Mouse (Mus musculus): ENCODE data around the gene Got2.
"Not testable (repeated sequence)": the region's sequence is repeated elsewhere in the genome, so short reads cannot be mapped to it uniquely, and the experiment has no call there.

Got2 gene

GRCm38 (mm10) chr8:95864851-95865250, 23.5 kb downstream of the Got2 start:
- DNase-seq (ENCODE audit: low spot score): not testable (repeated sequence)

GRCm38 (mm10) chr8:95863761-95864440, 24.4 kb downstream of the Got2 start:
- not testable (repeated sequence) for DNase-seq (ENCODE audit: low spot score)

- DNase-seq (ENCODE audit: low spot score): no peak
Observed at GRCm38 (mm10) chr8:95854174-95854573, 34.2 kb downstream of the Got2 start.

- peak; percentile 83 for DNase-seq (ENCODE audit: low spot score)
Observed at GRCm38 (mm10) chr8:95853102-95853843, 35.1 kb downstream of the Got2 start, which contains the start of gene Slc38a7. Gene Slc38a7 (minus strand): TSS chr8:95853539.

GRCm38 (mm10) chr8:95852290-95852689, 36.1 kb downstream of the Got2 start:
- no peak for DNase-seq (ENCODE audit: low spot score)

- DNase-seq (ENCODE audit: low spot score): no peak
Observed at GRCm38 (mm10) chr8:95850326-95850725, 38.0 kb downstream of the Got2 start.

- DNase-seq (ENCODE audit: low spot score): no peak
Observed at GRCm38 (mm10) chr8:95848734-95849464, 39.4 kb downstream of the Got2 start.

- DNase-seq (ENCODE audit: low spot score): no peak
Observed at GRCm38 (mm10) chr8:95848061-95848551, 40.2 kb downstream of the Got2 start.

- no peak for DNase-seq (ENCODE audit: low spot score)
Observed at GRCm38 (mm10) chr8:95845026-95845425, 43.3 kb downstream of the Got2 start.

- DNase-seq (ENCODE audit: low spot score): no peak
Observed at GRCm38 (mm10) chr8:95843968-95844367, 44.4 kb downstream of the Got2 start.

GRCm38 (mm10) chr8:95841436-95841835, 46.9 kb downstream of the Got2 start:
- DNase-seq (ENCODE audit: low spot score): no peak

GRCm38 (mm10) chr8:95839289-95839688, 49.1 kb downstream of the Got2 start:
- no peak for DNase-seq (ENCODE audit: low spot score)

- no peak for DNase-seq (ENCODE audit: low spot score)
Observed at GRCm38 (mm10) chr8:95837266-95837665, 51.1 kb downstream of the Got2 start.

GRCm38 (mm10) chr8:95835891-95836290, 52.5 kb downstream of the Got2 start:
- no peak for DNase-seq (ENCODE audit: low spot score)

GRCm38 (mm10) chr8:95833435-95833984, 54.8 kb downstream of the Got2 start:
- no peak for DNase-seq (ENCODE audit: low spot score)

GRCm38 (mm10) chr8:95832603-95833434, 55.5 kb downstream of the Got2 start:
- peak; percentile 93 for DNase-seq (ENCODE audit: low spot score)

GRCm38 (mm10) chr8:95830144-95830543, 58.2 kb downstream of the Got2 start:
- no peak for DNase-seq (ENCODE audit: low spot score)

GRCm38 (mm10) chr8:95825162-95825561, 63.2 kb downstream of the Got2 start, which contains the start of gene Sap18b:
Gene Sap18b (plus strand): TSS chr8:95825346.
- not testable (repeated sequence) for DNase-seq (ENCODE audit: low spot score)

GRCm38 (mm10) chr8:95822699-95823098, 65.6 kb downstream of the Got2 start:
- no peak for DNase-seq (ENCODE audit: low spot score)

GRCm38 (mm10) chr8:95822096-95822495, 66.3 kb downstream of the Got2 start:
- DNase-seq (ENCODE audit: low spot score): no peak

GRCm38 (mm10) chr8:95821266-95821665, 67.1 kb downstream of the Got2 start:
- no peak for DNase-seq (ENCODE audit: low spot score)

Data from layer of hippocampus, adult 9-10 months (tissue).